Mouse (Mus musculus) ovary, postnatal 14 days (tissue): ENCODE results near the gene Uvrag.
A peak's percentile ranks its signal among the peaks of the same experiment; 100 is the strongest.

Source experiments
- DNase-seq: peaks from one replicate; pipeline ENCODE4 v3.0.0; 2022; ENCODE audit warnings: low spot score

Gene Uvrag

GRCm38 (mm10) chr7:99139841-99140491, 975 bp downstream of the Uvrag start:
- DNase-seq, result no peak

GRCm38 (mm10) chr7:99137541-99137940, 3.4 kb downstream of the Uvrag start:
- DNase-seq, result no peak

GRCm38 (mm10) chr7:99136789-99137188, 4.2 kb downstream of the Uvrag start:
- no peak for DNase-seq

- no peak for DNase-seq
Measured at GRCm38 (mm10) chr7:99133811-99134402, 7.0 kb downstream of the Uvrag start.

- DNase-seq, result no peak
Measured at GRCm38 (mm10) chr7:99132597-99132996, 8.3 kb downstream of the Uvrag start.

GRCm38 (mm10) chr7:99131819-99132353, 9.1 kb downstream of the Uvrag start:
- DNase-seq, result no peak

- no peak for DNase-seq
Measured at GRCm38 (mm10) chr7:99128965-99129364, 12.0 kb downstream of the Uvrag start.

- DNase-seq, result no peak
Measured at GRCm38 (mm10) chr7:99128020-99128950, 12.7 kb downstream of the Uvrag start.

GRCm38 (mm10) chr7:99126057-99126456, 14.9 kb downstream of the Uvrag start:
- no peak for DNase-seq

- DNase-seq, result no peak
Measured at GRCm38 (mm10) chr7:99122651-99123050, 18.3 kb downstream of the Uvrag start.

GRCm38 (mm10) chr7:99120865-99121521, 19.9 kb downstream of the Uvrag start:
- no peak for DNase-seq

- no peak for DNase-seq
Measured at GRCm38 (mm10) chr7:99120082-99120481, 20.9 kb downstream of the Uvrag start.

GRCm38 (mm10) chr7:99116781-99117180, 24.2 kb downstream of the Uvrag start:
- DNase-seq, result no peak

- DNase-seq, result no peak
Measured at GRCm38 (mm10) chr7:99114006-99114726, 26.8 kb downstream of the Uvrag start.

- peak; percentile 21 for DNase-seq
Measured at GRCm38 (mm10) chr7:99107566-99107965, 33.4 kb downstream of the Uvrag start.

- no peak for DNase-seq
Measured at GRCm38 (mm10) chr7:99106714-99107270, 34.1 kb downstream of the Uvrag start.

GRCm38 (mm10) chr7:99101767-99102593, 39.0 kb downstream of the Uvrag start:
- no peak for DNase-seq

- DNase-seq, result no peak
Measured at GRCm38 (mm10) chr7:99101076-99101475, 39.9 kb downstream of the Uvrag start.

- no peak for DNase-seq
Measured at GRCm38 (mm10) chr7:99100573-99100972, 40.4 kb downstream of the Uvrag start.

- no peak for DNase-seq
Measured at GRCm38 (mm10) chr7:99100087-99100486, 40.9 kb downstream of the Uvrag start.
